Mouse (Mus musculus) ES-E14 (cell line): ENCODE results near the gene Uox.

Experiments used
- HCFC1 ChIP-seq: IDR thresholded peaks from 2 replicates; pipeline ENCODE4 v1.6.1; 2012; ENCODE audit warnings: low read length, inconsistent platforms, borderline replicate concordance; ENCODE audit not compliant: insufficient read depth
- ZNF384 ChIP-seq: IDR thresholded peaks from 2 replicates; pipeline ENCODE4 v1.6.1; 2012; ENCODE audit warnings: low read depth, low read length, inconsistent platforms

DNA sequence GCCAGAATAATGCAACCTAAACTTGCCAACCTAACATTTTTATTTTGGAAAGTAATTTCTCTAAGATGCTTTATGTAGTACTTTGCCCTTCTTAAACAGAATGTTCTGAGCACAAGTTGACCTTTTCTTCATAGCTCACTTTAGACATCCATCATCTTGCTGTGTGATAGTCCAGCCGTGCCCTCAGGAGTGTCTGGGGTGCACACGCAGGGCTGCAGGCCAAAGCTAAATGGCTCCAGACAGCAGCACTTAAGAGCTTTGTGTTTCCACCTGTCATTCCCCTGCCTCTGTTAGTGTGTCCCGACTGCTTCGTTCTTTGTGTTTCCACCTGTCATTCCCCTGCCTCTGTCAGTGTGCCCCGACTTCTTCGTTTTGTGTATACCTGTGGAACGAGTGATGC lies 2.9 kb upstream of the Uox start:
- TF ChIP-seq HCFC1: no peak
- TF ChIP-seq ZNF384: no peak
